Mouse (Mus musculus) kidney, adult 2 months (tissue): ENCODE measurements around the gene Aar2. TPM values are rescaled to one million over a fixed set of nuclear protein-coding genes. Genes with fewer than 3 reads are reported as not detected.

ENCODE experiments used
- DNase-seq: peaks from one replicate; pipeline ENCODE4 v3.0.0; 2021
- H3K27ac ChIP-seq: fragments of 200-500 bp; 2 replicates; pipeline ENCODE4 v1.5.1; 2012; ENCODE audit warnings: low read depth, low read length, control low read depth, inconsistent platforms; ENCODE audit not compliant: insufficient read depth
- H3K27me3 ChIP-seq: fragments of 200-500 bp; replicated peaks from 2 replicates; pipeline ENCODE4 v1.6.1; 2012; ENCODE audit warnings: mild to moderate bottlenecking, moderate library complexity, low read length, inconsistent platforms; ENCODE audit not compliant: control insufficient read depth, insufficient read depth
- H3K36me3 ChIP-seq: fragments of 200-500 bp; 2 replicates; pipeline ENCODE4 v1.6.1; 2012; ENCODE audit warnings: mild to moderate bottlenecking, moderate library complexity, low read length, inconsistent platforms; ENCODE audit not compliant: control insufficient read depth, insufficient read depth
- H3K4me1 ChIP-seq: fragments of 200-500 bp; 2 replicates; pipeline ENCODE4 v1.6.1; 2011; ENCODE audit warnings: low read length; ENCODE audit not compliant: control insufficient read depth, insufficient read depth
- H3K4me3 ChIP-seq: fragments of 200-500 bp; 2 replicates; pipeline ENCODE4 v1.5.1; 2011; ENCODE audit warnings: mild to moderate bottlenecking, low read depth, low read length, control low read depth; ENCODE audit not compliant: insufficient read depth
- CTCF ChIP-seq: fragments of 200-500 bp; conservative IDR thresholded peaks from 2 replicates; pipeline ENCODE4 v1.5.1; 2011; ENCODE audit warnings: low read depth, mild to moderate bottlenecking, control low read depth, low read length, moderate library complexity, mixed read lengths; ENCODE audit not compliant: insufficient read depth, insufficient read length
- POLR2A ChIP-seq: fragments of 200-500 bp; IDR thresholded peaks from one replicate; pipeline ENCODE4 v1.6.1; 2011; ENCODE audit warnings: low read depth, low read length, control low read depth
- WGBS: fragments of 180-500 bp; shearing (Covaris S2); methylation state at CpG from one replicate; pipeline ENCODE4 v1.1.7; 2018; 5-methylcytosine and 5-hydroxymethylcytosine counted together
- polyA plus RNA-seq: library from polyadenylated mRNA; depleted of rRNA; stranded (reverse); fragments of >200 nt; gene quantifications from 2 replicates; pipeline ENCODE4 v1.2.3, GENCODE M21; 2012

The Aar2 gene
- polyA plus RNA-seq, 1 experiment: 25.7 TPM

GRCm38 (mm10) chr2:156581244-156581643 lies 33.9 kb downstream of the Aar2 start:
- 52% methylated on average over 10 of the region's 10 CpGs for WGBS
- Histone ChIP-seq H3K27ac (no peak overlapping the region), H3K4me1 (no peaks in the 10 kb centered on the region), H3K36me3 (no peaks in the 10 kb centered on the region), H3K27me3 (no peaks in the 10 kb centered on the region), H3K4me3 (no peak overlapping the region)
- DNase-seq: no peak
- TF ChIP-seq CTCF: no peak
- no peak for TF ChIP-seq POLR2A

GRCm38 (mm10) chr2:156582887-156583286 lies 35.5 kb downstream of the Aar2 start:
- H3K4me3 ChIP-seq: no peak overlapping the region
- no peak for TF ChIP-seq CTCF
- no peak for TF ChIP-seq POLR2A

GRCm38 (mm10) chr2:156584154-156584796 lies 36.9 kb downstream of the Aar2 start:
- Histone ChIP-seq H3K4me1 (no peaks in the 10 kb centered on the region), H3K4me3 (no peak overlapping the region), H3K36me3 (no peaks in the 10 kb centered on the region), H3K27ac (no peak overlapping the region), H3K27me3 (no peaks in the 10 kb centered on the region)
- TF ChIP-seq CTCF: peak; percentile 47
- TF ChIP-seq POLR2A: no peak
- peak; percentile 5 for DNase-seq
- WGBS: 62% methylated on average over 11 of the region's 11 CpGs

More at GRCm38 (mm10) chr2:156582887-156583286, 35.5 kb downstream of the Aar2 start:
- no peaks in the 10 kb centered on the region for H3K4me1 ChIP-seq
- no peaks in the 10 kb centered on the region for H3K36me3 ChIP-seq
- no peak overlapping the region for H3K27ac ChIP-seq
- H3K27me3 ChIP-seq: no peaks in the 10 kb centered on the region
- no peak for DNase-seq
- 85% methylated on average over 10 of the region's 10 CpGs for whole genome bisulfite sequencing

GRCm38 (mm10) chr2:156584797-156585471 lies 37.5 kb downstream of the Aar2 start:
- H3K4me1 ChIP-seq: no peaks in the 10 kb centered on the region
- no peak for TF ChIP-seq POLR2A
- H3K36me3 ChIP-seq: no peaks in the 10 kb centered on the region
- no peak overlapping the region for H3K27ac ChIP-seq
- no peak overlapping the region for H3K4me3 ChIP-seq
- WGBS: 40% methylated on average over 14 of the region's 14 CpGs
- no peaks in the 10 kb centered on the region for H3K27me3 ChIP-seq
- peak; percentile 65 for DNase-seq

- no peak for DNase-seq
- no peak overlapping the region for H3K27ac ChIP-seq
- no peak overlapping the region for H3K4me3 ChIP-seq
- H3K27me3 ChIP-seq: no peaks in the 10 kb centered on the region
- no peaks in the 10 kb centered on the region for H3K4me1 ChIP-seq
- no peaks in the 10 kb centered on the region for H3K36me3 ChIP-seq
- WGBS: 85% methylated on average over 9 of the region's 9 CpGs
- TF ChIP-seq CTCF (no peak), POLR2A (no peak)
Measured at GRCm38 (mm10) chr2:156589481-156589880, 42.1 kb downstream of the Aar2 start.

GRCm38 (mm10) chr2:156594987-156595490 lies 47.7 kb downstream of the Aar2 start:
- Histone ChIP-seq H3K4me1 (no peaks in the 10 kb centered on the region), H3K4me3 (no peak overlapping the region), H3K36me3 (no peaks in the 10 kb centered on the region), H3K27me3 (no peaks in the 10 kb centered on the region), H3K27ac (no peak overlapping the region)
- DNase-seq: no peak
- TF ChIP-seq POLR2A (no peak), CTCF (no peak)
- 73% methylated on average over 15 of the region's 15 CpGs for WGBS

- Histone ChIP-seq H3K4me3 (no peak overlapping the region), H3K4me1 (no peaks in the 10 kb centered on the region), H3K27ac (no peak overlapping the region), H3K36me3 (no peaks in the 10 kb centered on the region), H3K27me3 (no peaks in the 10 kb centered on the region)
- 70% methylated on average over 7 of the region's 7 CpGs for WGBS
- DNase-seq: no peak
- TF ChIP-seq CTCF (no peak), POLR2A (no peak)
Measured at GRCm38 (mm10) chr2:156602581-156602980, 55.2 kb downstream of the Aar2 start.
